Mouse (Mus musculus) cerebellum, adult 8-10 months (tissue): ENCODE measurements around the gene Rsbn1l.
A peak's percentile ranks its signal among the peaks of the same experiment; 100 is the strongest.

Source experiments
- DNase-seq: peaks from one replicate; pipeline ENCODE4 v3.0.0; 2022

The Rsbn1l gene

GRCm38 (mm10) chr5:20956298-20956697 is at the start of gene Rsbn1l:
Gene Rsbn1l (minus strand): TSS chr5:20956398.
- no peak for DNase-seq

GRCm38 (mm10) chr5:21002723-21003122 is 46.5 kb upstream of the Rsbn1l start:
- DNase-seq = no peak

GRCm38 (mm10) chr5:21001622-21002315 is 45.6 kb upstream of the Rsbn1l start:
- DNase-seq = no peak

DNA sequence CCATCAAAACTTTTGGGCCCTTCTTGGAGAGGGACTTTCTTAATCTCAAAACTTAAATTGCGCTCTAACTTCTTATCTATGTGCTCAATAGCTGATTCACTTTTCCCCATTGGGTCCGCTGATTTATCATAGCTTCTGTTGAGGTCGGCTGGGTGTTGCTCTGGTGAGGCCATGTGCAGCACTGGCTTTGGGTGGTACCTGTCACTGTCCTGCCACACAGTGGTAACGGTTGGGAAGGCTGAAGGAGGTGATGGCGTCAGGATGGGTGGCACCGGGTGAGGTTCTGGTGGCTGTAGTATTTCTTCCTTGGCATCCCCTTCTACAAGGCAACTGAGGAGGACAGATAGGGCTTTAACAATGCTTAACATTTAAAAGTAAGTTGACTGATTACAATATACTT is 42.2 kb upstream of the Rsbn1l start:
- DNase-seq = no peak

DNA sequence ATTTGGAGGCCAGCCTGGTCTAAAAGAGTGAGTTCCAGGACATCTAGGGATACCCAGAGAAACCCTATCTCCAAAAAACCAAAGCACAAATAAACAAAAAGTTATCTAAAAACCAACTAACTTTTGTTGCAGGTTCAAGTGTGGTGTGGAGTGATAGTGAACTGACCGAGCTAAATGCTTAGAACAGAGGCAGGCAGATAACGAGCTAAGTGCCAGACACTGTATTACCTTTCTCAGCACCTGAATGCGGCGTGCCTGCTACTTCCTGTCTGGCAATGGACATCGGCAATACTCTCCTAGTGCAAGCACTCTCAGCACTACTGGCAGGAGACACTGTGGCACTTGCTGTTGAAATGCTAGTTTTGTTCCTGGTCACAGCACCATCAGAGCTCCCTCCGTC is 41.4 kb upstream of the Rsbn1l start:
- DNase-seq = no peak

GRCm38 (mm10) chr5:20990062-20990809 is 34.0 kb upstream of the Rsbn1l start:
- DNase-seq = no peak

- DNase-seq = no peak
These were observed 30.1 kb upstream of the Rsbn1l start for GRCm38 (mm10) chr5:20986271-20986670.

DNA sequence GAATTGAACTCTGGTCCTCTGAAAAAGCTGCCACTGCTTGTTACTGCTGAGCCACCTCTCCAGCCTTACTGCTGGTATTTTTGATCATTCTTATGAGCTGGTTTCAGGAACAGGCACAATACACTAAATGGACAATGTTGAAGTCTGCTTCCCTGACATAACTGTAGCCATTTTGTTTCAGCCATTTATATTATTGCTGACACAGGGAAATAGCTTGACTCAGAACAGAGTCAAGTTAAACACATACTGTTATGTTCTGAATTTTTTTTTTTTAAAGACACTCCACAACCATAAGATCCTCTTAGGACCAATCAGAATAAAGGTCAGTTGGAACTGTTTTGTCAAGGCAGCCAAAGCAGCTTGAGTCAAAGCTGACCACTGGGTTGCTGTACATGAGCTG is 27.3 kb upstream of the Rsbn1l start:
- DNase-seq = no peak

DNA sequence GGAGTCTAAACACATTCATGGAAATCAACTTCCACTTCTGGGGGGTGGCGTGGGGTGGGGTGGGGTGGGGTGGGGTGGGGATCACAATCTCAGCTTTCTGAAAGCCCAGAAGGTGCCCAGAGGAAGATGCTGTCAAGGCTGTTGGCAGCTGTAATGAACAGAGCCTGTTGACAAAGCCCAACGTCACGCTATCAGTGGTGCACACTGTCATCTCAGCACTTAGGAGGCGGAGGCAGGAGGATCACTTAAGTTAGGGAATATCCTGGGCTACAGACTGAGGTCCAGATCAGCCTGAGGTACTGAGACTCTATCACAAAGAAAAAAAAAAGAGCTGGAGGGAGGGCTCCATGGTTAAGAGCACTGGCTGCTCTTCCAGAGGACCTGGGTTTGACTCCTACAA is 18.5 kb upstream of the Rsbn1l start:
- no peak for DNase-seq

DNA sequence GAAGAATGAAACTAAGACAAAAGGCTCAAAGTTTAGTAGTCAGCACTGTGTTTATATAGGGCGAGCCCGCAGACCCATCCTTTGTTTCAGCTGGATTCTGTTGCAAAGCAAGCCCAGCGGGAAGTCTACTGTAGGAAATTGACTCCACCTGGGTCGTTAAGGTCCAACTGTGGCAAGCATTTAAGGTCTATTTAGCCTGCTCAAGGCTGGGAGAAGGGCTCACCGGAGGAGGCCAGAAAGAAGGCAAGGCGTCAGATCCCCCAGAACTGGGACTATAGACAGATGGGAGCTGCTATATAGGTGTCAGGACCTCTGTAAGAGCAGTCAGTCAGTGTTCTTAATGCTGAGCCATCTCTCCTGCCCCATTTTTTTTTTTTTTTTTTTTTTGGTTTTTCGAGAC is 17.8 kb upstream of the Rsbn1l start:
- DNase-seq = no peak

DNA sequence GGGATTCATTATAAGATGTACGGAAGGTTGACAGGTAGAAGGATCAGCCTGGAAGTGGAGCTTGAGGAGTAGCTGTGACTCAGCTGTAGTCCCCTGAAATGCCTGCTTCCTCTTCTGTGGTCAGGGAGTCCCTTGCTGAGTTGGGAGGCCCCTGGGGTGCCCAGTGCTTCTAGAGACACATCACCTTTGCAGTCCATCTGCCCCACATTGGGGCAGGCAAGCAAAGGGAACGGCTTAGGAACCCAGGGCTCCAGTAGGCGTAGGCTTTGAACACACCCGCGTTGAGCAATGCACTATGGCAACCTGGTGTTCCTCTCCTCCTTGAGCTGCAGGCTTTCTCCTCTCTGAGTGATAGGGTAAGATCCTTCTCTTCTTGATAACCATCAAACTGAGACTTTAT is 16.9 kb upstream of the Rsbn1l start:
- no peak for DNase-seq

DNA sequence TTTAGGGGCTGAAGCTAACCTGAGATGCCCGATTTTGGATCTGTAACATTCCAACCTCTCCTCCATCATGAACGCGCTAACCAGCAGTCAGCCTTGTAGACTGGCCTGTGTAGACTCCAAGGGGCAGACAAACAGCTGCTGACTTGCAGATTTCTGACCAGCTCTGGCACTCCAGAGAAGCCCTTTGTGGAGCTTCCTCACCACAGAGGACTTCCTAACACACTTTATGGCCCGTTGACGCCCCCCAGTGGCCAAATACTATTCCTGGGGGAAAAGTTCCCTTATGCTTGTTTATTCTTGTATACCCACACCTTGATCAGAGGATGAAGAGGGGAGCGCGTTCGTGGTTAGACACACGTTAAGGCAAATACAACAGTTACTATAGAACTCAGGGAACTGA is 12.8 kb upstream of the Rsbn1l start:
- DNase-seq = peak; percentile 44

DNA sequence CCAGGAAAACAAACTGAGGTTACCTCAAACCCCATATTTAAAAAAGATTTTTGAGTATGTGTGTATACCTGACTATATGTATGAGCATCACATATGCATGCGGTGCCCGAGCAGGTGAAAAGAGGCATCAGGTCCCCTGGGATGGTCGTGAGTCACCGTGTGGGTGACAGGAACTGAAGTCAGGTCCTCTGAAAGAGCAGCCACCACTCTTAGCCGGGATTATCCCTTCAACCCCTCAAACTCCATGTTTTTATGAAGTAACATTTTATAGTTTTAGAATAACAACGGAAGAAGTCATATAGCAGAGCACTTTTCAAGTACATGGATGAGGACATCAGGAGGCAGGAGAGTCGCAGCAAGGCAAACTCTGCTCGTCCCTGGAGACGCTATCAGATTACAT is 12.3 kb upstream of the Rsbn1l start:
- no peak for DNase-seq

DNA sequence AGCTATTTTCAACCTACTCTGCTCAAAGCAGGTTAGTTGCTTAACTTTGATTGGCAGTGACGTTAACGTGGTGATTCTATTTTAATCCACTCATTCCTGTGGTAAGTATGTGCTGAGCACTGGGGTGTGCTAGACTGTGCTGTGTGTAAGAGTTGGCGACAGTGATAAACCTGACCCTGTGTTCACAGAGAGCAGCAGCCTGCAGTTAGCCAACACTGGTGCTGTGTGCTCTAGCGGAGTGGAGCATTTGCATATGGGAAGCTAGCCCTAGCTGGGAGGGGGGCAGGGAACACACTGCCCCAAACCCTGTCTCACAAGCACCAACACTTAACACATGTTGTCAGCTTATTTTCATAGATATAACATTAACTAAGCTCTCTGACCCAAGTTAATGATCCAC is 11.7 kb upstream of the Rsbn1l start:
- DNase-seq = no peak

DNA sequence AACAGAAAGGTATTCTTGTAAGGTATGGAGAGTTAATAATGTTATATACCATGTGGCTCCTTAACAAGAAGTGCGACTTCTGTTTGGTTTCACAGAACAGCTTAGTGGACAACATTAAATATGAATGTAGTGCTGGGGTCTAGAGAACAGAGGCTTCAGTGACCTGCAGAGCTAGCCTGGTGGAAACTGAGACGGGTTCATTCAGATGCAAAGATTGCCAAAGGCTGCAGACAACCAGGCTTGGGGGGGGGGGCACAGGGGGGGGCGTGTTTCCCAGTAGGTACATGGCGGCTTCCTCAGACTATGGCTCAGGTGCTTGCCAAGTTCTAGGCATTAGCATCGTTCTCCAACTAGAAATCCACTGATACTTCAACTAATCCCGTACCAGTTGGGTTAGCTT is 8.2 kb upstream of the Rsbn1l start:
- DNase-seq = no peak

DNA sequence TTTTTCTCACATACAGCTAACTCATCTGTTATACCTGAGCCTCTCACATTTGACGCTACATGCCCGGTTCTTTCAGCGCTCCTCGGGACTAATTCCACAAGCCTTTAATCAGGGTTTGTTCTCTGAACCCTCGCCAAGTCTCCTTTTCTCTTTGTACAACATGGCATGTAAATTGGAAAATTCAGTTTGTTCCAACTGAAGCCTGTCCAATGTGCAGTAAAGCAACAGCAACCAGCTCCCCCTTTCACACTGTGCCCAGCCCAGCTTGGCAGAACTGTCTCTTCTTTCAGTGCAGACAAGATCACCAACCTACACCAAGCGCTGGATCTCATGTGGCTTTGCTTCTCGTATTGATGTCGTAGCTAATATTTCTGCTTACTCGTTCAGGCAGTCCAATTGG is 7.1 kb upstream of the Rsbn1l start:
- no peak for DNase-seq

- no peak for DNase-seq
These were observed 4.7 kb upstream of the Rsbn1l start for GRCm38 (mm10) chr5:20960927-20961326.

DNA sequence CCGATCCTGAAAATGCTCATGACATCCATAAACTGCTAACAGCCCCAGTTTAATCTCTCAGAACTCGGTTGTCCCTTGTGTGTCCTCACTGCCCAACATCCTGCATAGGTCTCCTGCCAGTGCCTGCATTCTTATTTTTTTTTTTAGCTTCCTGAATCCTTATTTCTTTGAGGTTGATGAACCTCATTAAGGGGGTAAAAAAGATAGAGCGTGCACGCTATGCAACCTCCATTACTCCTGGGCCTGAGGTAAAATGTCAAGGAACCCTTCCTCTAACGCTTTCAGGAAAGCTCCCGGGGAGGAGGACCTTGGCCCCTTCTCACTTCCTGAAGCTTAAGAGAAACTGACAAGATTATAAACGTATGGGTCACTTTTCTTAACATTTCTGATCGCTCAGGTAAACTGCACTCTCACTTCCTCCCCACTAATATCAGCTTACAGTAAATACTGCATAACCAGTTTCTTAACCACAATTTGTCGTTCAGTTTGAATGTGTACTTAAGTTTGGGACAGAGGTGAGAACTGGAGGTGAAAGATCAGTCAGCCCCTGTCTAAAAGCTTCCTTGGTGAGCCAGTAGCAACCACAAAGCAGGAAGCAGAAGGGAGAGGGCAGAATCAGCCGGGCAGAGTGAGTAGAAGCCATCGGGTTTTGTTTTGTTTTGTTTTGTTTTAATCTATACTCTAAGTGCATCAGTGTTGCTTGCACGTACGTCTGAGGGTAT is 923 bp downstream of the Rsbn1l start:
- no peak for DNase-seq

GRCm38 (mm10) chr5:20952337-20952925 is 3.8 kb downstream of the Rsbn1l start:
- DNase-seq = no peak

- peak; percentile 96 for DNase-seq
These were observed 4.4 kb downstream of the Rsbn1l start for GRCm38 (mm10) chr5:20951666-20952281.

GRCm38 (mm10) chr5:20950855-20951650 is 5.1 kb downstream of the Rsbn1l start:
- no peak for DNase-seq

- no peak for DNase-seq
These were observed 5.7 kb downstream of the Rsbn1l start for GRCm38 (mm10) chr5:20950516-20950854.
